Mouse (Mus musculus): Measurements from ENCODE around the gene Bmpr1a. TPM values are rescaled to one million over a fixed set of nuclear protein-coding genes. Genes with fewer than 3 reads are reported as not detected.
A peak's percentile ranks its signal among the peaks of the same experiment; 100 is the strongest.

Bmpr1a gene
- polyA plus RNA-seq, 1 experiment from 2014 or later: 21.1 TPM

DNA sequence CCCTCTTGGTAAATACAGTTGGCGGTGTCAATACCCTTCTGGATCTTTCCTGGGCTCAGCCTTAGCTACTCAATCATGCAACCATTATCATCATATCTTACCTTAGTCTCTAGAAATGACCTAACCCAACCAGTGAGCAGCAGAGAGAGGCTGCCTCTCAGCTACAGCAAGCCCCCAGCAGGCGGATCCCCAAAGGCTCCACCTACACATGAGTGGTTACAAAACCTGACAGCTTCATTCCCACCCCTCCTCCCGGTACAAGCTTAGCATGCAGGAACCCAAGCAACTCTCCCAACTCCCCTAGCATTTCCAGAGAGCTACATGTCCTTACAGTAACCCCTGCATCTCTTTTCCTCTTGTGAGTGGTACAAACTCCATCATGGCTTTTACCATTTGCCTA lies 103.1 kb downstream of the Bmpr1a start:
- no peak overlapping the region for H3K27ac ChIP-seq (ENCODE audit: low read length)
- no peak overlapping the region for H3K4me2 ChIP-seq (ENCODE audit: low read length)
- H3K4me3 ChIP-seq (replicated peaks; ENCODE audit: low read length): no peak overlapping the region
- no peaks in the 10 kb centered on the region for H3K9me3 ChIP-seq (ENCODE audit: control insufficient read depth, low read length)
- no peaks in the 10 kb centered on the region for H3K4me1 ChIP-seq (replicated peaks; ENCODE audit: control insufficient read depth, insufficient read depth, low read length)
- 94% methylated on average over 3 of the region's 3 CpGs for WGBS
- no peak overlapping the region for H3K9ac ChIP-seq (replicated peaks; ENCODE audit: low read depth, low read length)
- H3K27me3 ChIP-seq (replicated peaks; ENCODE audit: control insufficient read depth, insufficient read depth, low read length): no peaks in the 10 kb centered on the region
- ATAC-seq: no peak
- peaks cover 5% of the 10 kb centered on the region for H3K36me3 ChIP-seq (ENCODE audit: control insufficient read depth, insufficient read depth)

DNA sequence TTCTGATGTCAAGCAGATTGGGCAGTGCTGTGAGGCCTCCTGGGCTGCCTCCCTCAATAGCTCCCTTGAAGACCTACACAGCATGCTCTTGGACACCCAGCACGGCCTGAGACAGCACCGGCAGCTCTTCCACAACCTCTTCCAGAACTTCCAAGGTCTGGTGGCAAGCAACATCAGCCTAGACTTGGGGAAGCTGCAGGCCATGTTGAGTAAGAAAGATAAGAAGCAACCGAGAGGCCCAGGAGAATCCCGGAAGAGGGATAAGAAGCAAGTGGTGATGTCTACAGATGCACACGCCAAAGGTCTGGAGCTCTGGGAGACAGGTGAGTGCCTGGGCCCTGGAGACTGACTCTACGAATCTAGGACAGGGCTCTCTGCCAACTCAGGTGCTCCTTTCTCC lies 103.8 kb downstream of the Bmpr1a start:
- WGBS: 98% methylated on average over 6 of the region's 6 CpGs
- peaks cover 3% of the 10 kb centered on the region for H3K36me3 ChIP-seq (ENCODE audit: control insufficient read depth, insufficient read depth)
- H3K9me3 ChIP-seq (ENCODE audit: control insufficient read depth, low read length): no peaks in the 10 kb centered on the region
- H3K27me3 ChIP-seq (replicated peaks; ENCODE audit: control insufficient read depth, insufficient read depth, low read length): no peaks in the 10 kb centered on the region
- no peak overlapping the region for H3K4me2 ChIP-seq (ENCODE audit: low read length)
- H3K27ac ChIP-seq (ENCODE audit: low read length): no peak overlapping the region
- no peak overlapping the region for H3K9ac ChIP-seq (replicated peaks; ENCODE audit: low read depth, low read length)
- ATAC-seq: no peak
- no peaks in the 10 kb centered on the region for H3K4me1 ChIP-seq (replicated peaks; ENCODE audit: control insufficient read depth, insufficient read depth, low read length)
- H3K4me3 ChIP-seq (replicated peaks; ENCODE audit: low read length): no peak overlapping the region

DNA sequence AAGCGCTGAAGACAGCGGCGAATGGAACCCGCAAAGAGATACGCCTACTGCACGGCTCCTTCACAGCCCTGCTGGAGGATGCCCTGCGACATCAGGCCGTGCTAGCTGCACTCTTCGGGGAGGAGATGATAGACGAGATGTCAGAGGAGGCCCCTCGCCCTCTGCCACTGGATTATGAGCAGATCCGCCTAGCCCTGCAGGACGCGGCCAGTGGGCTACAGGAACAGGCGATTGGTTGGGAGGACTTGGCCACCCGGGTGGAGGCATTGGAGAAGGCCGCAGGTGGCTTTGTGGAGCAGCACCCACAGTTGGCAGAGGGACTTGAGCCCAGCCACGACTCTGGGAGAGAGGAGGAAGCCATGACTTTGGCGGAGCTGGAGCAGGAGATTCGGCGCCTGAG lies 104.2 kb downstream of the Bmpr1a start:
- WGBS: 93% methylated on average over 21 of the region's 21 CpGs
- Histone ChIP-seq H3K4me3 (replicated peaks; ENCODE audit: low read length) (no peak overlapping the region), H3K36me3 (ENCODE audit: control insufficient read depth, insufficient read depth) (peaks cover 3% of the 10 kb centered on the region), H3K4me1 (replicated peaks; ENCODE audit: control insufficient read depth, insufficient read depth, low read length) (no peaks in the 10 kb centered on the region), H3K27me3 (replicated peaks; ENCODE audit: control insufficient read depth, insufficient read depth, low read length) (no peaks in the 10 kb centered on the region), H3K4me2 (ENCODE audit: low read length) (no peak overlapping the region), H3K9me3 (ENCODE audit: control insufficient read depth, low read length) (no peaks in the 10 kb centered on the region), H3K27ac (ENCODE audit: low read length) (no peak overlapping the region), H3K9ac (replicated peaks; ENCODE audit: low read depth, low read length) (no peak overlapping the region)
- ATAC-seq: no peak

DNA sequence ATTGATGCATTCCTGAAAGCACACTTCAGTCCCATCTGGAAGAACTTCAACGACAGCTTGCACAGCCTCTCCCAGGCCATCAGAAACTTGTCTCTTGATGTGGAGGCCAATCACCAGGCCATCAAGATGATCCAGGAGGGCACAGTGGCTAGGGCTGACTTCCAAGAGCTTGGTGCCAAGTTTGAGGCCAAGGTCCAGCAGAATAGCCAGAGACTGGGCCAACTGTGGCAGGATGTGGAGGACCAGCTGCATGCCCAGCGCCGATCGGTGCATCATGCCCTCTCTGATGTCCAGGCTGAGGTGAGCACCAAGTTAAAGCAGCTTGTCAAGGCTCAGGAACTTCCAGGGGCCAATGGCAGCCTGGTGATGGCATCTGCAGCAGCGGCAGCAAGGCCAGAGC lies 105.3 kb downstream of the Bmpr1a start:
- no peak overlapping the region for H3K4me2 ChIP-seq (ENCODE audit: low read length)
- no peak overlapping the region for H3K4me3 ChIP-seq (replicated peaks; ENCODE audit: low read length)
- H3K27ac ChIP-seq (ENCODE audit: low read length): no peak overlapping the region
- peaks cover 5% of the 10 kb centered on the region; the same call in 1 of the 2 replicates for H3K4me1 ChIP-seq (replicated peaks; ENCODE audit: control insufficient read depth, insufficient read depth, low read length)
- no peaks in the 10 kb centered on the region for H3K27me3 ChIP-seq (replicated peaks; ENCODE audit: control insufficient read depth, insufficient read depth, low read length)
- WGBS: 84% methylated on average over 5 of the region's 5 CpGs
- ATAC-seq: no peak
- no peaks in the 10 kb centered on the region for H3K9me3 ChIP-seq (ENCODE audit: control insufficient read depth, low read length)
- H3K36me3 ChIP-seq (ENCODE audit: control insufficient read depth, insufficient read depth): peaks cover 3% of the 10 kb centered on the region; the same call in 1 of the 2 replicates
- no peak overlapping the region for H3K9ac ChIP-seq (replicated peaks; ENCODE audit: low read depth, low read length)

DNA sequence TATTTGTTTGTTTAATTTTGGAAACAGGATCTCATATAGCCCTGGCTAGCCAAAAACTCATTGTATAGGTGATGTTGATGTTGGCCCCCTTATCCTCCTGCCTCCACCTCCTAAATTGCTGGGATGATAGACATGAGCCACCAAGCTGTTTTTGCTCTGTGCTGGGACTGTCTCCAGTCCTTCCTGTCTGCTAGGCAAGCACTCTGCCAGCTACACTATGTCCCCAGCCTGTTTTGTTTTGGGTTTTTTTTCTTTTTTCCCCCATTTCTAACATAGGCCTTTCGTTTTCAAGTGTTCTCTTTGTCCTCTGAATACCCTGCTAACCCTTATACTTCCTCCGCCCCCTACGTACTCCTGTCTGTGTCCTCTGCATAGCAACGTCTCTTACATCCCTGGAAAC lies 109.8 kb downstream of the Bmpr1a start:
- ATAC-seq: peak; percentile 64
- no peak overlapping the region for H3K9ac ChIP-seq (replicated peaks; ENCODE audit: low read depth, low read length)
- no peaks in the 10 kb centered on the region for H3K27me3 ChIP-seq (replicated peaks; ENCODE audit: control insufficient read depth, insufficient read depth, low read length)
- H3K4me3 ChIP-seq (replicated peaks; ENCODE audit: low read length): no peak overlapping the region
- no peak overlapping the region for H3K27ac ChIP-seq (ENCODE audit: low read length)
- no peak overlapping the region for H3K4me2 ChIP-seq (ENCODE audit: low read length)
- peaks cover 5% of the 10 kb centered on the region; the same call in 1 of the 2 replicates for H3K4me1 ChIP-seq (replicated peaks; ENCODE audit: control insufficient read depth, insufficient read depth, low read length)
- no peaks in the 10 kb centered on the region for H3K9me3 ChIP-seq (ENCODE audit: control insufficient read depth, low read length)
- 36% methylated on average over 4 of the region's 4 CpGs for WGBS
- no peaks in the 10 kb centered on the region for H3K36me3 ChIP-seq (ENCODE audit: control insufficient read depth, insufficient read depth)

DNA sequence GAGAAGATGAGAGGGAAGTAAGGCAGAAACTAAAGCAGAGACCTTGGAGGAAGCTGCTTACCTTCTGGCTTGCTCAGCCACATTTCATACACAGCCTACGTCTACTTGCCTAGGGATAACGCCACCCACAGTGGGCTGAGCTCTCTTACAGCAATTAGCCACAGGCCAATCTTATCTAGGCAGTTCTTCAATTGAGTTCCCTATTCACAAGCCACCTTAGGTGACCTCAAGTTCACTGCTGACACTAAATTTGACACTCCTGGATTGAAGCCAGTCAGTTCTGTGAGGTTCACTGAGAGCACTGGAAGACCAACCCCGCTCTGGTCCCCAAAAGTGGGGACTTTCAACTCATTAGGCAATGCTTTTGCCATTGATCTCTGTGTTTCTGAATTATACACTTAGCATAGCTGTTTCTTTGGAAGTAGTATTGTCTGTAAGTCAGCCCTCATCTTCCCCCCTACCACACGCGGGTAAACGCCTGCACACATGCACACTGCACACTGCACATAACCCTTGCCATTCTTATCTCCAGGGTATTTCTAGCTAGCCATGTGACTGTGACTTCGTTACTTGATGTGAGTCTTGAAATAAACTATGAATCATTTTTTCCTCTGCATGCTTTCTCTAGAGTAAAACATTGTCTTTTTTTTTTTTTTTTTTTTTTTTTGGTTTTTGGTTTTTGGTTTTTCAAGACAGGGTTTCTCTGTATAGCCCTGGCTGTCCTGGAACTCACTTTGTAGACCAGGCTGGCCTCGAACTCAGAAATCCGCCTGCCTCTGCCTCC lies 120.0 kb downstream of the Bmpr1a start:
- Histone ChIP-seq H3K4me3 (replicated peaks; ENCODE audit: low read length) (no peak overlapping the region), H3K9ac (replicated peaks; ENCODE audit: low read depth, low read length) (no peak overlapping the region), H3K4me2 (ENCODE audit: low read length) (no peak overlapping the region), H3K27ac (ENCODE audit: low read length) (no peak overlapping the region), H3K27me3 (replicated peaks; ENCODE audit: control insufficient read depth, insufficient read depth, low read length) (no peaks in the 10 kb centered on the region), H3K9me3 (ENCODE audit: control insufficient read depth, low read length) (no peaks in the 10 kb centered on the region), H3K36me3 (ENCODE audit: control insufficient read depth, insufficient read depth) (no peaks in the 10 kb centered on the region), H3K4me1 (replicated peaks; ENCODE audit: control insufficient read depth, insufficient read depth, low read length) (peaks cover 7% of the 10 kb centered on the region)
- 93% methylated on average over 8 of the region's 9 CpGs for WGBS
- no peak for ATAC-seq

DNA sequence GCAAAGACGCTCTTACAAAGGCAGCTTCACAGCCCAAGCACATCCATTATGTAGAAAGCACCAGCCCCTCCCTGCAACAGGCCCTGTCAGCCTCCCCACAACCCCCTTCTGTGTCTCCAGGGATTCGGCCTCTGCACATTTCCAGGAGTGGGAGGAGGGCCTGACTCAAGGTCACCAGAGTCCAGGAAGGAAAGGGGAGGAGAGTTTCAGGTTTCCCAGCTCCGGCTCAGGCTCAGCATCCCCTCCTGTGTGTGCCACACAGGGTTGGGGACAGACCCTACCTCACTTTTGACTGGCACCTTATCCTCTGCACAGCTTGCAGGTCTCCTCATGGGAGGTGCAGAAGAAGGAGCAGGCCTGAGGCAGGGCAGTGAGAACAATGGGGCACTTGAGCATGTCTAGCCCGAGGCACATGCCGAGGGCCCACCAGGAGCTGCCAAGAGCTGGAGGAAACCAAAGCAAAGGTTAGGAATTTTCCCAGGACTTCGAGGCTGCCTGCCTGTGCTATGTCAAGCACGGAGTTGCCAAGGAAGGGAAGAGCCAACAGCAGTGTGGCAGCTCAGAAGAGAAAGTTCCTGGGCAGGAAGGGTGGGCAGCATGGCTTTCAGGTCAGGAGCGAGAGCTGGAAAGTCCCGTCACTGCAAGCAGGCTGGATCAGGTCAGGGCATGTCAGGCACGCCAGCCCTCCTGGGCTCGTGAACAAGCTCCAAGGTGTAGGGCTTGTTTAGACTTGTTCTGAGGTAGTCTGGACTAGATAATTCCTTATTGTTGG lies 124.4 kb downstream of the Bmpr1a start:
- Histone ChIP-seq H3K9ac (replicated peaks; ENCODE audit: low read depth, low read length) (no peak overlapping the region), H3K9me3 (ENCODE audit: control insufficient read depth, low read length) (no peaks in the 10 kb centered on the region), H3K36me3 (ENCODE audit: control insufficient read depth, insufficient read depth) (no peaks in the 10 kb centered on the region), H3K4me2 (ENCODE audit: low read length) (no peak overlapping the region), H3K4me3 (replicated peaks; ENCODE audit: low read length) (no peak overlapping the region), H3K27ac (ENCODE audit: low read length) (peak overlapping the region; percentile 6; the same call in 1 of the 2 replicates), H3K4me1 (replicated peaks; ENCODE audit: control insufficient read depth, insufficient read depth, low read length) (peaks cover 7% of the 10 kb centered on the region), H3K27me3 (replicated peaks; ENCODE audit: control insufficient read depth, insufficient read depth, low read length) (no peaks in the 10 kb centered on the region)
- WGBS: 46% methylated on average over 11 of the region's 11 CpGs
- peak; percentile 26; the same call in 1 of the 2 replicates for ATAC-seq

DNA sequence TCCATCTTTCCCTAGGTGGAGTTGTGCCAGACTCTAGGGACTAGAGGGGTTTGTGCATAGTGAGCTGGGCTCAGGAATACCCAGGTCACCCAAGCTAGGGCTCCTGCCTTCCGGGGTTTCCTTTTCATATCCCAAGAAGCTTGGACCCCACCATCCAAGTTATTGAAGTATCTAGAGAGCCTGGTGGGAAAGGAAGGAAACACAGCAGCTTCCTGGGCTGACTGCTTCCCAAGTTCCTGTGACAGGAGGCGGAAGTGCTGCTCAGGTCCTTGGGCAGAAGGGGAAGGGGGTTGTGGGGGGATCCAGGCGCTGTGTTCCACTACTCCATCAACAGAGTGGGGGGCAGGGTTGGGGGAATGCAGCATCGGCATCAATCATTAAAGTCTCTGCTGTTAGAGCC lies 126.0 kb downstream of the Bmpr1a start:
- Histone ChIP-seq H3K4me1 (replicated peaks; ENCODE audit: control insufficient read depth, insufficient read depth, low read length) (peaks cover 7% of the 10 kb centered on the region), H3K9ac (replicated peaks; ENCODE audit: low read depth, low read length) (no peak overlapping the region), H3K4me3 (replicated peaks; ENCODE audit: low read length) (no peak overlapping the region), H3K27ac (ENCODE audit: low read length) (no peak overlapping the region), H3K36me3 (ENCODE audit: control insufficient read depth, insufficient read depth) (no peaks in the 10 kb centered on the region), H3K4me2 (ENCODE audit: low read length) (no peak overlapping the region), H3K27me3 (replicated peaks; ENCODE audit: control insufficient read depth, insufficient read depth, low read length) (no peaks in the 10 kb centered on the region), H3K9me3 (ENCODE audit: control insufficient read depth, low read length) (no peaks in the 10 kb centered on the region)
- ATAC-seq: no peak
- WGBS: 83% methylated on average over 4 of the region's 4 CpGs

DNA sequence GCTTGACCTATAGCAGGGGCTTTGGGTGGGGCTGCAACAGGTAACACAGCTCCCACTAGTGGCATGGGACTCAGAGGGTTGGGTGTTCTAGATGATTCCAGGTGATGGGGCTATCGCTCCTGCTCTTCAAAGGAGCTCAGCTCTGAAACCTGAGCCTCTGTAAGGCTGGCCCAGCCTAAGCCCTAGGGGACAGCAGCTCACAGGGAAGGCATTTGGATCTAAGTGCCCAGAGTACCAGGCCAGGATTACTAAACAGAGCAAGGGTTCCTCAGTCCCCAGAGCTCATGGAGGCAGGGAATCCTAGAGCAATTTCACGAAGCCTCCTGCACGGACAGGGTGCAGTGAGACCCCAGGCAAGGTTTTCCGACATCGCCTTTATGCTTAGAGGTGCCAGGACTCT lies 127.2 kb downstream of the Bmpr1a start:
- H3K4me1 ChIP-seq (replicated peaks; ENCODE audit: control insufficient read depth, insufficient read depth, low read length): peaks cover 7% of the 10 kb centered on the region
- WGBS: 87% methylated on average over 5 of the region's 5 CpGs
- no peak overlapping the region for H3K9ac ChIP-seq (replicated peaks; ENCODE audit: low read depth, low read length)
- H3K4me3 ChIP-seq (replicated peaks; ENCODE audit: low read length): no peak overlapping the region
- H3K9me3 ChIP-seq (ENCODE audit: control insufficient read depth, low read length): no peaks in the 10 kb centered on the region
- H3K4me2 ChIP-seq (ENCODE audit: low read length): no peak overlapping the region
- no peaks in the 10 kb centered on the region for H3K27me3 ChIP-seq (replicated peaks; ENCODE audit: control insufficient read depth, insufficient read depth, low read length)
- H3K36me3 ChIP-seq (ENCODE audit: control insufficient read depth, insufficient read depth): no peaks in the 10 kb centered on the region
- H3K27ac ChIP-seq (ENCODE audit: low read length): no peak overlapping the region
- no peak for ATAC-seq

Measured in forebrain, embryonic 16.5 days (tissue).